Mouse (Mus musculus) liver, embryonic 14.5 days (tissue): ENCODE data around the gene Xrcc1.

Experiments used
- CTCF ChIP-seq: IDR thresholded peaks from 2 replicates; pipeline ENCODE4 v1.5.1; 2016; ENCODE audit warnings: antibody characterized with exemption, low read depth, control low read depth
- EP300 ChIP-seq: IDR thresholded peaks from 2 replicates; pipeline ENCODE4 v1.6.1; 2016; ENCODE audit warnings: antibody characterized with exemption, low read depth

DNA sequence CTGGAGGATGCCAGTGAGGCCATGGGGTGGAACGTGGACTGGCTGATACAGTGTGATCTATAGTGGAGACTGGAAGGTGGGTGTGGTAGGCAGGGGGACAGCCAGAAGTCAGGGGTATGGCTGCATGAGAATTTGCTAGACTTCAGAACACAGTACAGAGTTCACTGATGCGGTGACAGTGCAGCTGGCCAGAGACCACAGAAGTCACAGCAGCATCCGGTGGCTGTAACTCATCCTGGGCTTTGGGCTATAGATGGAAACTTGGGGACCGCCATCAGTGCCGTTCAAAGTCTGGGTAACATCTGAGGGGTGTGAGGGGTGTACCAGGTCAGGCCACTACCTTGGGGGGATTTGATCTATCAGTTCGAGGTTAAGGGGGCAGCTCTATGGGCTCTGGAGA is 22.4 kb upstream of the Xrcc1 start:
- TF ChIP-seq CTCF (no peak), EP300 (no peak)
